Mouse (Mus musculus) ES-CJ7 (cell line): Measurements from ENCODE around the gene Ptov1.

Source experiments
- DNase-seq: peaks from one replicate; pipeline ENCODE4 v3.0.0; 2011; ENCODE audit warnings: low read depth, low spot score

The Ptov1 gene

DNA sequence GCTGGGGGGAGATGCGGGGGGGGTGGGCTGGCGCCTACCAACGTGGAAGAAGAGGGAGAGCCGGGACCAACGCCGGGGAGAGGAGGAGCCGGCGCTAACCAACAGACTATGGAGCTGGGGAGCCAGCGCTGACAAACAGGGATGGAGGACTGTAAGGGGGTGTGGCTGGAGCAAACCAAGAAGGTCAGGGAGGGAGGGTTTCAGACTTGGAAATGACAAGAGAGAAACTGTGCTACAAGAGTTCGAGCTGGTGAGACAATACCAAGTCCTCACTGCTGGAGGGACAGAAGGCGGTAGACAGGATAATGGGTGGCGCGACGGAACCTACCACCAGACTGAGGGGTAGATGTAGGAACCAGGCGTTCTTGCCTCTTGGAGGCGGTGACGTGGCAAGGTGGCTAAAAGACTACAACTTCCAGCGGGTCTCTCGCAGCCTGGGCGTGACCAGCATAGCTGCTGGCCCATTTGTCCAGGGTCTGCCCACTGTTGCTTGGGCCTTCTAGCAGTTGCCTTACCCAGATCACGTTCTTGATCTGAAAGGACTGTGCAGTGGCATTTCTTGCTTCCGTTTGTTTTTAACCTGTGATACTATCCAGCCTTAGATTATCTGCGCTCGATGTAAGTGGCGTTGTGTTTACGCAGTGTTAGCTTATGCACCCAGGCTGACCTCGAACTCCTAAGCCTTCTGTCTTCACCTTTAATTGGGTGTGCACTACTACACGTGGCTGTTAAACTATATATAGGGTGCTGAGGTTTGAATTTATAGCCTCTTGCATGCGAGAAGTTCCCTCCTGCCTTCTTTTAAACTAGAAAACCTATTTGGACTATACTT is at the start of gene Ptov1:
TSS of gene Ptov1 (minus strand) at position 92 of the 832 bp plus-strand sequence.
- peak; percentile 99 for DNase-seq

DNA sequence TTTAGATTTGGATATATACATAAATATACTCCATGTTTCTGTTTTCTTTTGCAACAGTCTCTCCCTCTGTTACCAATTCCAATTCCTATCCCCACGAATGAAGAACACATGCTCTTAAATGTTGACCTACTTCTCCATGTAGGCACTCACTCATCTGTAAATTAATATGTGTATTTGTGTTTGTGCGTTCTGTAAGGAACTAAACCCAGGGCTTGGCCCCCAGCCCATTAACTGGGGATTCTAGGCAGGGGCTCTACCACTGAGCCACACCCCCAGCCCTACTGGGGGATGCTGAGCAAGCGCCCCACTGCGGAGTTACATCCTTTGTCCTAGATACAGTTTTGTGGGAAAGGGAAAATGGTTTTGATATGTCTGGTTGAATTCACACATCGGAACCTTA is 49.5 kb upstream of the Ptov1 start:
- no peak for DNase-seq

DNA sequence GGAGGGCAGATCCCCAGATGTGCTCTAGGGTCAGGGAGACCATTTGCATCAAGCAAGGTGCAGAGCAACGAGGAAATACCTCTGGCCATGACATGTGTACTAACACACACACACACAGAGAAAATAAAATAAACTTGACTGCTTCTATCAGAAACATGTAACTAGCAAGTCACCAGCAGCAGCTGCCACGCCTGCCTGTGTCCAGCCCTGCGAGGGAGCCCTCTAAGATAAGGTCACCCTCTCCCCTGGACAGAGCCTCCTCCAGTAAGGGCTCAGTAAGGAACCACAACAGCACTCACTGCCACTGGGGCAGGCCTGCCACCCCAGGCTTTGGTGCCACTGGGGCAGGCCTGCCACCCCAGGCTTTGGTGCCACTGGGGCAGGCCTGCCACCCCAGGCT is 48.6 kb upstream of the Ptov1 start:
- no peak for DNase-seq

- DNase-seq, result no peak
Measured at GRCm38 (mm10) chr7:44916881-44917280, 47.3 kb upstream of the Ptov1 start.

DNA sequence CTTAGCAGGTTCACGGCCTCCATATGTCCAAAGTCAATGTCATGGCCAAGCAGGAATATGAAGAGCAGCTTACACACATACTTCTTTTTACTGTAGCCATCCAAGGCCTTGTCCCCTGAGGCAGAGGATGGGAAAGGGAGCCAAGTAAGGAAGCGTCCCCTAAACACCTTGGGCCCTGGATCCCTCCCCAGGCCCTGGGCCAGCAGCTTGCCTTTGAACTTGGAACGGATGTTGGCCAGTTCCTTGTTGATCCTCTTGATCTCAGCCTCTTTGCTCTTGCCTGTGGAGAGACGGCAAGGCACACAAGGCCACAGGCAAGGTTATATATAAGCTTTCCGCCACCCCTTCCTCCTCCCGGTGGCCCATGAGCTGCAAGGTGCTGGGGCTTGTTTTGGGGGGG is 46.6 kb upstream of the Ptov1 start:
- no peak for DNase-seq

DNA sequence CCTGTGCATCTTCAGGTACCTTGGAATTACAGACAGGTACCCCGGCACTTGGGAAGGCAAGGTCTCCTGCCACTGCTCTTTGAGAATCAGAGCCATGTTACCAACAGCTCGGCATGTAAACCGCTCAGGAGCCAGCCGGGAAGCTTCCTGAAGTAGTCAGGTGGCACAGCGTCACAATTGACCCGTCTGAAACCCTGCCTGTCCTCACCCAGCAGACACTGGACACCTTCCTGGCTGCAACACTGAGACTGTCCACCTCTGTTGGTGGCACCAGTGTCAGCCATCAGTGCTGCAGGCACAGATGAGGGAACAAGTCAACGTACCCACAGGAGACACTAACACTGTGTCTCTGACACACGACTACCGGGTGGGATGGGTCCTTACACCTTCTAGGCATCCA is 45.7 kb upstream of the Ptov1 start:
- no peak for DNase-seq

DNA sequence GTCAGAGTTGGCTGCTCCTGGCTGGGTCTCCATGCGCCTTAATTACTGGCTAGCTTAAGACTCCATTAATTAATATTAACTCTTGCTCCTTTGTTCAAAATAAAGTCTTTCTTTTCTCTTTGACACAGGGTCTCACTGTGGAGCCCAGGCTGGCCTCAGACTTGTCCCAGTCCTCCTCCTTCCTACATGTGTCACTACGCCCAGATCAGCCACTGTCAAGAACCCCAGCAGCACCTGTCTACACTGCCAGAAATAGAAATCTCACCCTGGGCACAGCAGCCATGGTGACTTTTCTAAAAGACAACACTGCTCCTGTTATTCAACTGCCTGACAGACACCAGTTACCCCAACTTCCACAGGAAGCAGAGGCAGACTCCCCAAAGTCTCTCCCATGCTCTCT is 44.8 kb upstream of the Ptov1 start:
- DNase-seq, result no peak

GRCm38 (mm10) chr7:44908706-44909476 is 39.3 kb upstream of the Ptov1 start:
- DNase-seq, result no peak

GRCm38 (mm10) chr7:44905430-44905829 is 35.8 kb upstream of the Ptov1 start:
- no peak for DNase-seq

- peak; percentile 84 for DNase-seq
Measured at GRCm38 (mm10) chr7:44901230-44901722, 31.7 kb upstream of the Ptov1 start.

DNA sequence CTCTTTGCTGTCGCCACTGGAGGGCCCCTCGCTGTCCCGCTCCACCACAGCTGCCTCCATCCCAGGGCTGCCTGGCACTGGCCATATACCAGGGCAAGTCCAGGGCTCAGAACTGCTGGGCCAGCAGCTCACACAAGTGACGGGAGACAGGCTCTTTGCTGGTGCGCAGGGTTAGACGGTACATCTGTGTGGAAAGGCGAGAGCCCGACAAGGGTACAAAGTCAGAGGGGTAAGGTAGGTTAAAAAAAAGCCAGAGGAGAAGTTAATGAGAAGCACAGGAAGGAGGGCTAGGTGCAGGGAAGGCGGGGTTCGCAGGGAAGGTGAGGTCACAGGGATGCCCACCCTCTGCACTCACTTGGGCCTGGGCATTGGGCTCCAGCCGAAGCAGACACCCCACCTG is 31.0 kb upstream of the Ptov1 start:
- DNase-seq, result no peak

DNA sequence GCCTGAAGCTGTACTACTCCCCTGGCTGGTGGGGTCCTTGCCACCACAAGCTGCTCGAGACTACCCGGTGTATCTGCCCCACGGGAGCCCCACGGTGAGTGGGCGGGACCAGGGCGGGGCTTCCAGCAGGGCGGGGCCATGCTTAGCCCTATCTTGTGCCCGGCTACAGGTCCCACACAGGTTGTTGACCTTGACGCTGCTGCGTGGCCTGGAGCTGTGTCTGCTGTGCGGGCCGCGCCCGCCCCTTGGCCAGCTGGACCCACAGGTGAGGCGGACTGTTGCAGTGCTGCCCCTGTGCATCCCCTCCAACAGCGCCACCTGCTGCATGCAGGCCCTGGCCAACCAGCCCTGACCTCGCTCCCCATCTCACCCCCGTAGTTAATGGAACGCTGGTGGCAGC is 29.0 kb upstream of the Ptov1 start:
- peak; percentile 76 for DNase-seq

DNA sequence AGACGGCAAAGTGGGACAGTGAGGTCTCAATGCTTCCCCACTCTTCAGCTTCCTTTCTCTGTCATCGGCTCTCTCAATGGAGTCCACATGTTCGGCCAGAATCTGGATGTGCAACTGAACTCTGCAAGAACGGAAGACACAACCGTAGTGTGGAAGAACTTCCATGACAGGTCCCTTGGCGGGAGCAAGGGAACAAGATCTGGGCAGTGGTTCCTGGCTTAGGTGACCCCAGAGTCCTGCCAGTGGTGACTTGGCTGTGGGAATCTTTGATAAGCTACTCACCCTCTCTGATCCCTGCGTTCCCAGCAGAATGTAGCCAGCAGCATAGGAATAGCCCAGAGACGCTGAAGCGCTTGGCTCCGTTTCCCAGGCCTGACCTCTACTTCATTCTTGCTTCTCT is 26.9 kb upstream of the Ptov1 start:
- DNase-seq, result no peak

- DNase-seq, result peak; percentile 96
Measured at GRCm38 (mm10) chr7:44895593-44896434, 26.2 kb upstream of the Ptov1 start, which contains the start of gene Fuz. TSS of gene Fuz (plus strand) at chr7:44896079.

DNA sequence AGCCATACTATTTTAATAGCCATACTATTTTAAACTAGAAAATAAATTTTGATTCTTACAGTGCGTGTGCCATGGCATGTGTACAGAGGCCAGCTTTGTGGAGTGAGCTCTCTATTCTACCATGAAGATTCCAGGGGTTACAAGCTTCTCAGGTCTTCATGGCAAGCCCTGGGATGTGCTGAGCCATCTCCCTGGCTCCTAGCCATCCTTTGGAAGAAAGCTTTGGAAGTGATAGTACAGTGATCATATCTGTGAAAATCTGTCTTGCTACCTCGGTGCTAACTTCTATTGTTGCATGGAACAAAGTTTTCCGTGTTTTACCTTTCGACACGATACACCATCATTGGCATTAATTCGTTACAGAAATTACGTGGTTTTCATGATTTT is 25.6 kb upstream of the Ptov1 start:
- DNase-seq, result no peak

GRCm38 (mm10) chr7:44894175-44894574 is 24.6 kb upstream of the Ptov1 start:
- no peak for DNase-seq

- no peak for DNase-seq
Measured at GRCm38 (mm10) chr7:44893197-44893596, 23.6 kb upstream of the Ptov1 start.

DNA sequence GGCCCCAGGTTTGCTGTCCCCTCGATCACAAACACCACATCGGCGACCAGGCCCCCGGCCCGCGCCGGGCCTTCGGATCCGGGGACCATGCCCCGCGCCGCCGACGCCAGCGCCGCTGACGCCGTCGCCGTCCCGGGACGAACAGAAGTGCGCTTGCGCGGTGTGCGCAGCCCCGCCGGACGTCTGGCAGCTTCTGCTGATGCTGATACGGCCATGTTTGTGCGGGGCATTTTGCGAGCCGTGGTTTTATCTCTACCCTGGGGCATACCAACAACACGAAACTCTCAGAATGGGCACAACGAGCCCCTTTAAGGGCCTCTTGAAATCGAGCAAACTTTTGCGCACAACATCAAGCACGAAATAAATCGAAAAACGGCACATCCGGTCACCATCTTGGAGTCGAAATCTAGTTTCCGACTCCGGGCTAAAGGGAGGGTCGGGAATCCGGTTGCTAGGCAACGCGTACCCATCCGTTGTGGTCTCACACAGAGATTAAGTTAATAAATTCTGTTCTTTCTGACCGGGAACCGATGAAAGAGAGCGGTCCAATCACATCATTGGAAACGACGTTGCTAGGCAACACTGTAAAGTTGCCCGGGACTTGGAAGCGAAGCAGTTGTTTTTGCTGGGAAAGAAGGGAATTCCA is 22.8 kb upstream of the Ptov1 start, which contains the start of gene Med25:
TSS of gene Med25 (minus strand) at position 437 of the 646 bp plus-strand sequence.
- DNase-seq, result peak; percentile 92

DNA sequence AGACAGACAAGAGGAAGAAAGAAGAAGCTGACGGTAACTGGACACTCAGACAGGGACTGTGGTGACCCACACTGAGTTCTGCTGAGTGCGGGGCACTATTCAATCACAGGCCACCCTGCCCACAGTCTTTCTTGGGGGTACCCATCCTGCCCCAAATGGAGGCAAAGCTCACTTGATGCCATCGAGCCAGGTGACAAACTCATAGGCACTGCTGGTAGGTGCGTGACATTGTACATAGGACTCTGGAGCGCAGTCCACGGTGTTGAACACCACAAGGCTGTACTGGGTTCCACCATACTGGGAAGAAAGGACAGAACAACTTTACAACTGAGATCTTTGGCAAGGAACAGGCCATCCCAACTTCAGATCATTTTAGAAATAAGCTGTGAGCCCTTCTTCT is 22.0 kb upstream of the Ptov1 start:
- no peak for DNase-seq

DNA sequence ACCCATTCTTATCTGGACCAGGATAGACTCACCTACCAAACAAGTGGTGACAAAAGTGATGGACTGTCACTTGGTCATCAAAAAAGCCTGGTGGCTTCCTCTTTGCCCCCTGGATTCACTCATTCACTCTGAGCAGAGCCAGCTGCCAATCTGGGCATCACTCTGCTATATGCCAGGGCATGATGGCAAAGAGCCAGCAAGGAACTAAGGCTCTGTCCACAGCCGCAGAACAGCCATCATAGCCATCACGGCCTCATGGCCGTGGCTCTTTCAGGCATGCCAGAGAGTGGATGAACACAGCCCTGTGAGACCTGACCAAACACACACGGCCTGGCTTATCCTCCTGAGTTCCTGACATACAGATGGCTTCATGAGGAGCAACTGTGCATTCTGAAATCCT is 21.1 kb upstream of the Ptov1 start:
- no peak for DNase-seq

- no peak for DNase-seq
Measured at GRCm38 (mm10) chr7:44890180-44890579, 20.6 kb upstream of the Ptov1 start.
